Mouse (Mus musculus) adrenal gland, postnatal 36 days (tissue): ENCODE measurements around the gene Gm49721. TPM values are rescaled to one million over a fixed set of nuclear protein-coding genes. Genes with fewer than 3 reads are reported as not detected.
A peak's percentile ranks its signal among the peaks of the same experiment; 100 is the strongest.
"Not testable (repeated sequence)": the region's sequence is repeated elsewhere in the genome, so short reads cannot be mapped to it uniquely, and the experiment has no call there.

ENCODE experiments used
- DNase-seq, 2 experiments: peaks; one replicate each; pipeline ENCODE4 v3.0.0; 2021; ENCODE audit warnings: mixed read lengths in 1 of 2
- total RNA-seq, 2 experiments: library from RNA; stranded (reverse); gene quantifications; 2 replicates each; pipeline ENCODE4 v1.2.3; 2021

Gene Gm49721
- total RNA-seq, 2 experiments from 2014 or later, result 0.43 TPM; not detected in 1

DNA sequence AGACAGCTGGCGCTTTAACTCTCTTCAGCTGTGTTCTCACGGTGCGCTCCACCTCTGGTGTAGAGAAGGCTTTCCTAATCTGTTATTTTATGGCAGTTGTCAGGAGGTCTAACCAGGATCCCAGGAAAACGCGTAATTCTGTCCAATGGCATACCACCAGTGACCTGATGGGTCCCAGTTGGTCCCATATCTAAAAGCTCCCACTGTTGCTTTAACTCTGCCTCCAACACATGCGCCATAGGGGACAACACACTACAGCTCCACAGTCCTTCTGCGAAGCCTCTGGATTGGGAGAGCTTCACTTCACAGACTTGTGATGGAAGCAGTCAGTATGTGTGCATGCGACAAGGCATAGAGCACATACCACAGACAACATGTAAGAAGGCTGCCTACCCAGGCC lies 1.4 kb downstream of the Gm49721 start:
- DNase-seq, result not testable (repeated sequence)

DNA sequence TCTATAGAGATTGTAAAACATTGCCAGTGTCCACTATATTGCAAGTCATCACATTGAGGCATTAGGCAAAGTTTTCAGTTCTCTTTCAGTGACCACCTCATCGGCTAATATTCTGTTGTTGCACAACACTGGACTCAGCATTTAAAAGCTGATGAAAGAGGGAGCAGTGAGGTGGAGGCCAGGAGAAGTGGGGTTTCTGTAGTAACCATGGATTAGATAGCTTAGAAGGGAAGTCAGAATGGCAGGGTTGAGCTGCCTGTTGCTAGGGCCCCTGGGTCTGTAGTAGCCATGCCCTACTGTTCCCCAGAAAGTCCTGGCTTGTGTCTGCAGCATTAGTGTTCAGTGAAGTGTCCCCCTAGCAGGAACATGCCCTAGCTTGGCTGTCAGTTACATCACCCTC lies 7.4 kb downstream of the Gm49721 start:
- not testable (repeated sequence) for DNase-seq

DNA sequence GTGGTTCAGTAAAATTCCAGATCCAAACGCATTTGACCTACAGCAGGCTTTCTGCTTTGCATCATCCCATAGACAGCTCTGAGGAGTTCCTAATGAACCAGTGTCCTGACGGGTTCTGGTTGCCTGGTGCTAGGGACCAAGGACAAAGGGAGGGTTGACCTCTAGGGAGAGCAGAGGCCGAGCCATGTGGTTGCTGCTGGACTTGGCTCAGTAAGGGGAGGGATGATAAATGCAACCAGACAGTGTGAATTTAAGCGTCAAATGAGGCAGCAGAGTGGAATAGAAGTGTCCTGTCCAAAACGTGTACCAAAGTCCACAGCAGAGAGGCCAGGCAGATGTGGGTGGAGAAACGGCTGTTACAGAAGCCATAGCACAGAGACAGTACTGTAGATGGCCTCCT lies 16.8 kb downstream of the Gm49721 start:
- not testable (repeated sequence) for DNase-seq

DNA sequence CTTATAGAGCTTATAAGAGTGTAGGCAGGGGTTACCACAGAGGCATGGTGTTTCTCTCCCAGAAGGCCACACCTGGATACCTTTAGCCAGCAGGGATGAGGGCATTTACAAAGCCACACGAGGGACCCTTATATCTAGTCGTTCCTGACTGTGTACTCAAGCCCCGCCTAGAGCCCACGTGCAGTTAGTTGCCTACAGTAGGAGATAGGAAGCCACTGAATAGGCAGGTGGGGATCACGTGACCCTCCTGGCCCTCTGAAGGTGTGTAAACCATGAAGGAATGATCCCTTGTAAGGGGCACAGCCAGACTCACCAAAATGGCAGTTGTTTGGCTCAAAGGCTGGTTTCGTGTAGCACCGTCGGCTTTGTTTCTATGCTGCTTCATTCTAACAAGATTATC lies 18.1 kb downstream of the Gm49721 start:
- not testable (repeated sequence) for DNase-seq

DNA sequence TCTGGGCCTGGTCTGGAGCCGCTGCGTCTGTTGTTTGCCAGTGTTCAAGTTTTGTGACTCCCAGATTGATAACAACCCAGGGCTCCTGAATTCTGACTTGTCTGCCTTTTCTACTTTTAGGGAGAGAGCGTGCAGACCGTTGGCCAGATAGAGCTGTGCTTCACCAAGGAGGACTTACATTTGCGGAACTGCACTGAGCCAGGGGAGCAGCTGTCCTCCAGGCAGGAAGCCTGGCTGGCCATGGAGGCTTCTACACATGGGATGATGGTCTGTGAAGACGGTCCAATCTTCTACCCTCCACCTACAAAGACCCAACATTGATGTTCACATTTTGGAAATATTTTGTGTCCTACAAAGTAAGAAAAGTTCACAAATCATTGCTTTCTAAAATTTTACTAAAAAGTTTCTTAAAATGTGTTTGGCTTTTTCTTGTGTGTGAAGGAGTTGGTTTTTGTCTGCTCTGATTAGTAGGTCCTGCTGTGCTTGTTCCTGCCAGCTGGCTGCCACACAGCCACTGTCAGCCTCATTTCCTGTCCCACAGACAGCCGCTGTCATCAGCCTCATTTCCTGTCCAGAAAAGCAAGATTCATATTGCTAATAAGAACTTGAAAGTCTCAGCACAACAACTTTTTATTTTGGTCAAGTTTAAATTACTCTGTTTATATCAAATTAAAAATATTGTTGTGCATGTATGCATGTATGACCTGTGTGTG lies 19.2 kb downstream of the Gm49721 start:
- DNase-seq, result not testable (repeated sequence)

DNA sequence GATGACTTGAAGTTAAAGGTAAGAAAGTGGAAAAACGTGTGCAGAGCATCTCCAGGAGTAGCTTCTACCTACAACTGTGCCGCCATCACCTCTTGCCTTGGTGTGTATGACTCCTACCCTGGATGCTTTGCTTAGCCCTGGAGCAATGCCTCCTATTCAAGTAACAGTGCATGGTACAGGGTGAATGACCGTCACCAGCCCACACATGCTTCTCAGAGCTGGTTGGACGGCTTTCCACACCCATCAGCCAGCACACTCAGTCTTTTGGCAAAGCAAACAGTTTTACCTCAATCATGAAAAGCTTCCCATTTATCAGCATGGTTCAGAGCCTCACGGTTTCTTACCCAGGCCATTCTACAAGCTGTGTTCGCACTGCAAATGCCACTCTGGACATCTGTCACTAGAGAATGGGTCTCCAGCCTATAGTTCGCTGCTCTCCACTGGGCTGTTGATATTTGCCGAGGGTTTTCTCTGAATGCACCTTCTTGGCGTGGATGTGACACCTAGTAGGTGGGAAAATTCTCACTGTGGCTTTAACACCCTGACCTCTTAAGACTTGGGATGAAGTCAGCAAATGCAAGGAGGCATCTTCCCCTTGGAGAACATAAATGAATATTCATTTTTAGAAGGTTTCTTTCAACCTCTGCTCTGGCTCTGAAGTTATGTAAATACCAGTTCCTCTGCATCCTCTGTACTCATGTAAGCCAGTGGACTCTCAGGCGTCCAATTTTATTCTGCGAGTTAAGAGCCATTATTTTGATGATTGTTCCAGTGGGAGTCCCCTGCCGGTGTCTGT lies 23.3 kb downstream of the Gm49721 start:
- DNase-seq, result not testable (repeated sequence)

DNA sequence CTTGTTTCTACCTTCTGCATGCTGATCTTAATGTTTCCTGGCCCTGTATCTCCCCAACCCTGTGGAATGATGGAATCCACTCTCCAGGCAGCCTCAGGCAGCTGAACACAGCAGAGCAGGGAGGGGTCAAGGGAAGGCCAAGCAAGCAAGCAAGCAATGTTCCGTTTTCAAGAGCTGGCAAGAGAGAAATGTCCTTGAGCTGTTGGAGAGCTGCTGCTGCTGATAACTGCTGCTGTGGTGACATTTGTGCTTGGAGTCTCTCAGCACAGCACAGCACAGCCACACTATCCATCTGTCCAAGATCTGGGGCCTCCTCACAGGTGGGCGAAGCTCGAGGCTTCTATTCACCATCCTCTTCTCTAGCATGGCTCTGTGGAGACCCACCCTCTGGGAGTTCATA lies 24.7 kb downstream of the Gm49721 start:
- not testable (repeated sequence) for DNase-seq

DNA sequence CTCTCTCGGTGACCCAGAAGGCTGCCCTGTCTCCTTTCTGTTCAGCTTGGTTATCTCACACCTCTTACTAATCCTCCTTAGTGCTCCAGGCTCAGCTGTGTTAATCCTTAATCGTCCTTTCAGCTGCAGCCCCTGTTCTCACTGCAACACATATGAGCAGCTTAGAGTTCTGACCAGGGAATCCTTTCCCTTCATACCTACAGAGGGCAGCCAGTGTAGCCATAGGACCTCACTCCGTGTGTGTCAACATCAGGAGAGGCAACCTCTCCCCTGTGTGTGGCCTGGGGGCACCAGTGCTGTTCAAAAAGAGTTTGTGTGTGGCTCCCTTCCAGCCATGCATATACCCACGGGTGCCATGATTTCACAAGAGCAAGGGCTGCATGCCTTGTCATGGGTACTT lies 26.9 kb downstream of the Gm49721 start:
- not testable (repeated sequence) for DNase-seq

DNA sequence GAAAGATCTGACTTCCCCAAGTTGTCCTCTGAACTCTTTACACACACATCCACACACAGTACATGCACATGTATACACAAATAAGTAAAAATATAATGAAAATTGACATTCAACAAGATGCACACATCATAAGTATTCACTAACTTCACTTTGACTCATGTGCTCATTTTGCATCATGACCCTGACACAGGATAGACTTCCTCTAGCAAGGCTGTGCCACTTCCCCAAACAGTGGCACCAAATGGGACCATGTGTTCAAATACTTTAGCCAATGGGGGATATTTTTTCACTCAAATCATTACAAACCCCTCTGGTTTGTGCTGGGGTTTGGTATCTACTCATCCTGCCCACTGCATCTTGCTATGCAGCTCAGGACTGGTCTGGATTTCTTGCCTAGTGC lies 30.2 kb downstream of the Gm49721 start:
- not testable (repeated sequence) for DNase-seq

DNA sequence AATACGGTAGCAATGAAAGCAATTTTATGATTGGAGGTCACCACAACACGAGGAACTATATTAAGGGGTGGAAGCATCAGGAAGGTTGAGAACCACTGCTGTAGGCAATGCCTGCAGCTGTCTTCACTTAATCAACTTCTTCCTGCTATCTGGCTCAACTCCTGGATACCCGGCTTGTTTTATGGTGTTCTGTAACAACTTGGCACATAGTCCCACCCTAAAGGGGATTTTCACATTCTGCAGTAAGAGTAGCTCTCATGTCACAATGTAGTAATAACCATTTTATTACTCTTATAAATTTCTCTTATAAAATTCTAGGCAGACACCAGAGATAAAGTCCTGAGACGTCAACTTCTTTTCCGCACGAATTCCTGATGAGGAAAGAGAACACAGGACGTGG lies 30.7 kb downstream of the Gm49721 start:
- DNase-seq, result not testable (repeated sequence)

DNA sequence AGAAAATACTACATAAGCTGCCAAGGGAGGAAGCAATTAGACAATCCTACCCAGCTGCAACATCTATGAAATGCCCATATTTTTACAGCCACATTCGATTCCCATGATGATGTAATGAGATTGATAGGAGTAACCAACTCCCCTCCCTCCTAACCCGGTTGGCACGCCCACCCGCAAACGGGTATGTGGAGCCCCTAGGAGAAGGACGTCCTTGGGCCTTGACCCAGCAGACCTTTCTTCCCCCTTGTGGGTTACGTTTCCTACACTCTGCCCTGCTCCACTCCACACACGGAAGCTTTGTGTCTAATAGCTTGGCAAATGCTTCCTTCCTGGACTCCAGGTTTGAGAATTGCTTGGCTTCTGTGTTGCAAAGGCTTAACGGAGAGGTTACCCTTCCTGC lies 31.2 kb downstream of the Gm49721 start:
- DNase-seq, result not testable (repeated sequence)

DNA sequence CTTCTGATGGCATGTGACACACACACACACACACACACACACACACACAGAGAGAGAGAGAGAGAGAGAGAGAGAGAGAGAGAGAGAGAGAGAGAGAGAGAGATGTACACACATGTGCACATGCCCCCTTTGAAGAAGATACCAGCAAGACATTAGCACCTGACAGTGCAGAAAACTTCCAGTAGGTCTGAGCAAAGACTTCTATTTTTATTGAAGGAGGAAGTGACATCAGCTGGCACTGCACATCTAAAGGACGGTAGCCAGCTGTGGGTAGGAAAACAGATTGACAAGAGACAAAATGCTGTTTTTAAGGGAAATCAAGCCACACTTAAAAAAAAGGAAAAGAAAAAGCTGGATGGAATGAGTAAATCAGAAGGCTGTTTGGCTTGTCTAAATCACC lies 35.5 kb downstream of the Gm49721 start:
- not testable (repeated sequence) for DNase-seq

DNA sequence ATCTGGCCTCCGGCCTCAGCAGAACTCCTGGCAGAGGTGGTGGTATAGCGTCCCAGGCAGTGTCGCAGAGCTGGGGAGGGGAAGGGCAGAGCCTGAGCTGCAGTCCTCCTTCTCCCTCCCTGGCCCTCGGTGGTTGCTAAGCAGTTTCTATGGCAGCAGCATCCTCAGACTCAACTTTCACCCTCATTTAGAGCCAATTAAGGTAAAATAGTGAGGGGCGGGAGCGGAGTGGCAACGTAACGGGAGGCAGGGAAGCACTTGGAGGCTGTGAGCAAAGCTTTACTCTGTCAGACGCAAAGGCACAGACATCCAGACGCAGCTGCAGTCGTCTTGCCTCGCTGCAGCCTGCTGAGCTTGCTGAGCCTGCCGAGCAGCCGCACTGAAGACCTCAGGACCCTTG lies 46.6 kb downstream of the Gm49721 start, which contains the start of gene Gm1604a:
TSS of gene Gm1604a (plus strand) at position 312 of the 400 bp plus-strand sequence.
- not testable (repeated sequence) for DNase-seq

DNA sequence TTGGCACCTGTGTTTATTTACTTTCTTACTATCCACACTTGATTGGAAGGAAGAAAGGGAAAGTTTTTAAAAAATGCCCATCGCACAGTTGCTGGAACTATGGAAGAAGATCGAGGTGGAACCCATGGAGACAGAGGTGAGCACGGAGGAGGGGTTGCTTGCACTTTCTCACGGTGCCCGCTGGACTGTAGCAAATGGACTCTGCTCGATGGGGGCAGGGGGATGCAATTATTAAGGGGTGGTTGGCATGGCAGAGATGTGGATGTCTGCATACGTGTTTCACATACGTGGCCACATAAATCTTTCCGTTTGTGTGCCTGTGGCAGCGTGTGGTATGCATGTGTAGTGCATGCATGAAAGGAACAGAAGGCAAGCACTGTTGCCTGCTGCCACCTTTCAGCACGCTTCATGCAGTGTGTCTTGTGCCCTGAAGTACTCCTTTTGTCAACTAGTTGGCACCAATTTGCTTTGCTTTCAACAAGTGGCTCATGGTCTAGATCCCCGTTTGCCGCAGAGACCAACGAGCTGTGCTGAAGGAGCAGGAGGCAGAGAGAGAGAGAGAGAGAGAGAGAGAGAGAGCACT lies 47.2 kb downstream of the Gm49721 start:
- DNase-seq, result not testable (repeated sequence)

DNA sequence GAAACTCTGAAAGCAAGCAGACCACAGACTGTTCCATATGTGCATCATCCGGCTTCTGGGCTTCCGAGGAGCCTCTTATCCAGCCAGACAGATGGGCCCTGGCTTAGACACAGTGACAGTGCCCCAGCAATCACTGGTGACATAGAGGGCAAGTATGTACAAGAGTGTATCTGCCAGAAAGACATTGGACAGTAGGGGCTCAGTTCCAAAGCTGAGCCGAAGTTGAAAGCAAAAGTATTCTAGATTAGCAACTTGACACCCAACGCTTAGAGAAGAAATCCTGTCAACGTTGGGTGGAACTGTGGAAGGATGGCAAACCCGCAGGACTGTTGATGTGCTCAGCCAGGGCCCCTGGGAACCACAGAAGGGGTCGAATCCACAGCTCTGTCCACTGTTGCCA lies 51.5 kb downstream of the Gm49721 start:
- not testable (repeated sequence) for DNase-seq

DNA sequence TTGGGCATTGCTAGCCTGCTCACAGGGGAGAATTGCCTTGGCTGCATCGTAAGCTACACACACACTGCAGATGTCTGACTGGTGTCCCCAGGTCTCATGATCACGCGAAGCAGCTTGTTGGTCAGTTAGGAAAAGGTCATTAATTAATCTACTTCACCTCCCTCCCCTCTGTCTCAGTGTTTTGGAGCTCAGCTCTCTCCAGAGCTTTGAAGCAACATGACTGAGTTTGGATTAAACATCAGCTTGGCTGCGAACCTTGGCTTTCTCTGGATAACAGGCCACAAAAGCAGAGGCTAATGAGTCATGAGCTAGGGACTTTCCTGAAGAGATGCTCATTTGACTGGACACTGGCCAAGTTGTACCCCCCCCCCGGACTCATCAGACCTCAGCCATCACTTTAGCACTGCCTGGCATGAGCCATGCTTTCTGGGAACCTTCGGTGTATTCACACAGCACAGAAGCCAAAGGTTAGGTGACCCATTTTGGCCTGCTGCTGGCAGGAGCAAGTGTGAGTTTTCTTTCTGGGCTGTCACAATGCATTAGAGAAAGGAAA lies 52.0 kb downstream of the Gm49721 start:
- DNase-seq, result not testable (repeated sequence)

DNA sequence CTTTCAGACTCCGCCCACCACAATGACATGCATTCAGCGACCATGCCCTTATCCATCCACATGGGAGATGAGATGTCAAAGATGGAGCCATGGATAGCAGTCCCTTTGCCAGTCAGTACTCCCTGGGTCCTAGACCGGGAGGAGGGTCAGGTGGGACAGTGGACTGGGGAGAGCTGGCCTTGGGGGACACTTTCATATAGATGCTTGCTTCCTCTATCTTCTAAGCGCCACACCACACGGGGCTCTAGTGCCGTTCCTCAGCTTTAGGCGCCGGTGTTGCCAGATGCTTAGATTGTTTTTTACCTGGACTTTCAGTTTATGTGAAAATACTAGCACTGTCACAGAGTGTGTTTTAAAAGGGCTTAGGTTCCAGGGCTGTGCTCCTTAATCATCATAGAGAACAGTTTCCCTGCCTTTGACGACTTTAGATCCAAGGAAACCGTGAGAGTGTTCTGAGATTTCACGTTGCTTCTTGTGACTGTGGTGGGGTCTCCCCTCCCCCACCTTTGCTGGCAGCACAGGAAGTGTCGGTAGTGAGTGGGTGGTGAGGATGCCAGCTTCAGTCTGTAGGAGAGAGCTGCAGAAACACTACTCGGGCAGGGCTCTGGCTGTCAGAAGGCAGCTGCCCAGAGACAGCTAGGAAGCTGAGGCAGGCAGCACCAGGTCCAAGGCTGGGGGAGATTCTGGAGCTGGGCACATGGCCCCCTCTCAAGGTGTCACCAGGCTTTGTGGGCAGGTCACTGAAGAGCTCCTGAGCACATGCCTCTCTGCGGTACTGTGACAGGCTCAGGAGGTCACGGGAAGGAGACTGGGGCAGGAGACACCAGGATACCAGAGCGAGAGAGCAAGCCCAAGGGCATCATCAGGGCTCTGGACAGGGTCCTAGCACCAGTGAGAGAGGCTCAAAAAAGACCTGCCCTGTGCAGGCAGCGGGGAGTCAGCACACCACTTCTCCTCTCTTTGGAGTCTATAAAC lies 54.8 kb downstream of the Gm49721 start:
- not testable (repeated sequence) for DNase-seq

DNA sequence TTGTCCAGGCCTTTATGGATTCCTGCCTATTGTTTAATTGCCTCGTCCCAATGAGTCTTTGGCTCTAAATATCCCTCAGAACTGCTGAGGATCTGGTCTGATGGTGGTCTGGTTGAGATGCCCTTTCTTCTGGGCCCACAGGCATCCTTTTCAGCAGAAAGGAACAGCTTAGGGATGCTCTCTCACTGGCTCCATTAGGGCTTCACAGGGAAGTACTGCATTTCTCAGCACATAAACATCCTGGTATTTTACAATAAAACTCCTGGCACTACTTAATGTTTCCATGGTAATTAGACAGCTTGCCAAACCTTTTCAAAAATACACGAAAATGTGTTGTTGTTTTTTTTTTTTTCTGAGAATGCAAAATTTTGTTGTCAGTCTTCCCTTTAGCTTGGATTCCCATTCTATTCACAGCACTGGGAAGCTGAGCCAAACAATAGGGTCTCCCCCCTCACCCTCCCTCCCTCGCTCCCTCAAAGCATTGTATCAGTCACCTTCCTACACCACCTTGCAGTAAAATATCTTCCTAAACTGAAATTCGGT lies 90.4 kb downstream of the Gm49721 start:
- not testable (repeated sequence) for DNase-seq

DNA sequence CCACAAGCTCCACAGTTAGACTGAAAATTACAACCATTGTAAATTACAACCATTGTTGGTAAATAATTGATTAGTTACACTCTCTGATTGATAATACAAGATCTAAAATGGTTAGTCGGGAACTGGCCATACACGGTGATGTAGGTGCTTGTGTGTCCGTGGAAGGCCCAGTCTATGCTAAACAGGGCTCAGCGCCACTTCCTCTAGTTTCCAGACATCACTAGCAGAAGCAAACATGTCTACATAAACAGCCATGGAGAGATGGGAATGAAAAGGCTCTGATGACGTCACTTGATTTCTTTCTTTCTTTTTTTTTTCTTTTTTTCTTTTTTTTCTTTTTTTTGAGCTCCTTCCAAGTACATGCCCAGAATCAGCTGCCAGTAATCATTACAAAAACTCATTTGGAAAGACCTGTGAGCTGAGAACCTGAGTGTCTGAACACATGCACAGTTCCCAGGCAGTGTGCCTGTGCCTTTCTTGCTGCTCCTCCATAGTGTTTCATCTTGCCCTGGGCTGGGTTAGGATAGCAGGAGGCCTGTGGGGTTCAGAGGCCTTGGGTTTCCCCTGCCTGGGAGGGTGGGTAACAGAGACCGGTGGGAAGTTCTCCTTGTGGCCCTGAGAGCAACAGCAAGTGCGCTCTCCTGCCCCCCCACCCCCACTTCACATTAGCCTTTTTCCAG lies 91.0 kb downstream of the Gm49721 start:
- not testable (repeated sequence) for DNase-seq

DNA sequence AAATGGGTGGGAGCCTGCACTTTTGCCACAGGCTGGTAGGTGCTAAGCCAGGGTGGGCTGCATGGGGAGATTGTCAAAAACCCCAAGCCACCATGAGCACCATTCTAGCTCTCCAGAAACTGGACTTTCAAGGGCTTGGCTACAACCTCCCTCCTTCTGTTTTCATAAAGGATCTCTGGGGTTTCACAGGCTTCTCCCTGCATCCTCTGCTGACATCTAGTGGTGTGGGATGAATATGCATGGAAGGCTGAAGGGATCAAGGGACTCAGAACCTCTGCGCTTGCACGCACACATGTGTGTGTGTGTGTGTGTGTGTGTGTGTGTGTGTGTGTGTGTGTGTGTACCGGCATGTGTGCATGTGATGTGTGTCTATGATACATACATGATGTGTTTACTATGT lies 95.8 kb downstream of the Gm49721 start:
- DNase-seq, result peak; percentile 30 to 46
